Mouse (Mus musculus) adrenal gland, postnatal 4 days (tissue): ENCODE measurements around the gene Tnfrsf11a. TPM values are rescaled to one million over a fixed set of nuclear protein-coding genes. Genes with fewer than 3 reads are reported as not detected.

Experiments
- DNase-seq, 2 experiments: peaks; one replicate each; pipeline ENCODE4 v3.0.0; 2021 to 2022; ENCODE audit warnings: low spot score in 2 of 2, mixed read lengths in 2 of 2
- total RNA-seq, 2 experiments: library from RNA; stranded (reverse); gene quantifications; 2 replicates each; pipeline ENCODE4 v1.2.3; 2021

Gene Tnfrsf11a
- total RNA-seq, 2 experiments from 2014 or later: 3.1 to 3.9 TPM

GRCm38 (mm10) chr1:105824980-105825379 lies 44.5 kb downstream of the Tnfrsf11a start:
- no peak for DNase-seq

GRCm38 (mm10) chr1:105827374-105827773 lies 46.9 kb downstream of the Tnfrsf11a start:
- no peak for DNase-seq

GRCm38 (mm10) chr1:105827786-105828345 lies 47.3 kb downstream of the Tnfrsf11a start:
- DNase-seq: no peak

- no peak for DNase-seq
These were observed 48.7 kb downstream of the Tnfrsf11a start for GRCm38 (mm10) chr1:105829171-105829570.

GRCm38 (mm10) chr1:105832784-105833183 lies 52.3 kb downstream of the Tnfrsf11a start:
- no peak for DNase-seq

GRCm38 (mm10) chr1:105842950-105843349 lies 62.4 kb downstream of the Tnfrsf11a start:
- DNase-seq: no peak

- no peak for DNase-seq
These were observed 62.9 kb downstream of the Tnfrsf11a start for GRCm38 (mm10) chr1:105843386-105843785.

GRCm38 (mm10) chr1:105843856-105844255 lies 63.3 kb downstream of the Tnfrsf11a start:
- DNase-seq: no peak

GRCm38 (mm10) chr1:105844341-105845006 lies 64.0 kb downstream of the Tnfrsf11a start:
- no peak for DNase-seq

GRCm38 (mm10) chr1:105846431-105846830 lies 65.9 kb downstream of the Tnfrsf11a start:
- DNase-seq: no peak

- DNase-seq: no peak
These were observed 68.3 kb downstream of the Tnfrsf11a start for GRCm38 (mm10) chr1:105848806-105849205.

- no peak for DNase-seq
These were observed 70.8 kb downstream of the Tnfrsf11a start for GRCm38 (mm10) chr1:105851341-105851740.

- DNase-seq: no peak
These were observed 79.2 kb downstream of the Tnfrsf11a start for GRCm38 (mm10) chr1:105859740-105860139.

GRCm38 (mm10) chr1:105876589-105876988 lies 96.1 kb downstream of the Tnfrsf11a start:
- DNase-seq: no peak

GRCm38 (mm10) chr1:105877808-105878207 lies 97.3 kb downstream of the Tnfrsf11a start:
- no peak for DNase-seq

GRCm38 (mm10) chr1:105878416-105878815 lies 97.9 kb downstream of the Tnfrsf11a start:
- DNase-seq: no peak

- no peak for DNase-seq
These were observed 100.2 kb downstream of the Tnfrsf11a start for GRCm38 (mm10) chr1:105880555-105881304.

- no peak for DNase-seq
These were observed 100.9 kb downstream of the Tnfrsf11a start for GRCm38 (mm10) chr1:105881466-105881865.

- no peak for DNase-seq
These were observed 103.0 kb downstream of the Tnfrsf11a start for GRCm38 (mm10) chr1:105883498-105883897.

- DNase-seq: no peak
These were observed 104.6 kb downstream of the Tnfrsf11a start for GRCm38 (mm10) chr1:105885101-105885500.

GRCm38 (mm10) chr1:105885575-105885974 lies 105.1 kb downstream of the Tnfrsf11a start:
- no peak for DNase-seq

GRCm38 (mm10) chr1:105886358-105886757 lies 105.8 kb downstream of the Tnfrsf11a start:
- DNase-seq: no peak
